Mouse (Mus musculus) lung, postnatal 4 days (tissue): ENCODE results near the gene Plrg1.

Experiments
- DNase-seq, 2 experiments: peaks; one replicate each; pipeline ENCODE4 v3.0.0; 2021

Plrg1 gene

DNA sequence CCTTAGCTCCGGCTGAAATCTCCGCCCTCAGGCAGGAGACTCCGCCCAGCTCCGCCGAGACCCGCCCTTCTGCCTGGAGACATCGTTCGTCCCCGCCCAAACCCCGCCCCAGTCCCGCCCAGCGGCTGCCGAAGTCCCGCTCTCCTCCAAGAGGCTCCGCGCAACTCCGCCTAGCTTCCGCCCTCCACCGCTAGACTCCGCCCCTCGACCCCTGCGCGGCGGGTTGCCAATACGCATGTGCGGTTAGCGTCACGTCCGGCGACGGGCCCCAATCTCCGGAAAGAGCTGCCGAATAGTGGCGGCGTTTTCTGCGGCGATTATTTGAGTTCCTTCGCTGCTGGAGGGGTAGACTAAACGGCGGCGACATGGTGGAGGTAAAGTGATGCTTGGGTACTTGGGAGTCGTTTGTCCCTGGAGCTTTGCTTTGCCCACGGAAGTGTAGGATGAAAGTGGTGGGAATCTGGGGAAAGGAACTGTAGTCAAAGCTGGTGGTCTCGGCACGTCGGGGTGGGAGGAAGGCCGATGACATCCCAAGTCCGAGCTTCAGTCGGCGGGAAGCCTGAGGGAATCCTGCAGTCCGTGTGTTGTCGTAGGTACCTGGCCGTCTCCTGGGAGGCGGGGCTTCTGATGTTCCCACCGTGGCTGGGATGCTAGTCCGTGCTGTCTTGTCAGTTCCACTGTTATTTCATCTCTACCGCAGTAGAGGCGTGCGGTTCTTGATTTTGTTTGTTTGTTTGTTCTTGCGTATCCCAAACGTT lies at the start of gene Plrg1:
Gene Plrg1, plus strand, starts transcription at position 242 of the 758 bp plus-strand sequence.
- DNase-seq: peak; percentile 99

- DNase-seq: no peak
Measured at GRCm38 (mm10) chr3:83007557-83007956, 47.8 kb upstream of the Plrg1 start, which contains the start of gene Fgg. Gene Fgg (plus strand): TSS chr3:83007724.

- no peak for DNase-seq
Measured at GRCm38 (mm10) chr3:83010291-83010690, 45.0 kb upstream of the Plrg1 start.

GRCm38 (mm10) chr3:83011136-83011535 lies 44.2 kb upstream of the Plrg1 start:
- no peak for DNase-seq

DNA sequence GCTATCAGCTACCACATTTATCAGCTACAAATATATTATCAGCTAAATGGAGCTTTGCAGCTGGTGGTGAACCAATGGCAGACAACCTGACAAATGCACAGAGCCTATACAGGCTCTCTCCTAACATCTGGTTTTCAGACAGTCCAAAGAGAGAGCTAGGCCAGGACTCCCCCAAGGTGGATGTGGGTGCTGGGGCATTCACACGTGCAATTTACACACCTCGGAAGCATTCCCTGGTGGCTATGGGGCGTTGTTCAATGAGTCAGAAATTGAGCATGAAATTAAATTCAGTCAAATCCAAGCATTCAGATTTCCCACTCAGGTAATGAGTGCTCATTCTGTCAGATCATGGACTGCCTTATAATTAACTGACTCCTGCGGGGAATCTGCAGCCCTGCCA lies 43.8 kb upstream of the Plrg1 start:
- DNase-seq: no peak

- DNase-seq: no peak
Measured at GRCm38 (mm10) chr3:83012636-83013035, 42.7 kb upstream of the Plrg1 start.

DNA sequence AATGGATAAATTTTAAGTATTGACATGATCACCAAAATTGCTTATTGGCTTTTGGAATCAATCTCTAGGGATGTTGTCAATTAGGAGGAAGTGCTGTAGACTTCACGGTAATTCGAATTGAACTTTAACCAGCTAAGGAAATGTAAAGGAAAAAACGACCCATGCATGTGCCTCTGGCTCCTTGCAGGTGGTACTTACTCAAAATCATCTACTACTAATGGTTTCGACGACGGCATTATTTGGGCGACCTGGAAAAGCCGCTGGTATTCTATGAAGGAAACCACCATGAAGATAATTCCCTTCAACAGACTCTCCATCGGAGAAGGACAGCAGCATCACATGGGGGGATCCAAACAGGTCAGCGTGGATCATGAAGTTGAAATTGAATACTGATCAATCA lies 41.4 kb upstream of the Plrg1 start:
- DNase-seq: no peak

DNA sequence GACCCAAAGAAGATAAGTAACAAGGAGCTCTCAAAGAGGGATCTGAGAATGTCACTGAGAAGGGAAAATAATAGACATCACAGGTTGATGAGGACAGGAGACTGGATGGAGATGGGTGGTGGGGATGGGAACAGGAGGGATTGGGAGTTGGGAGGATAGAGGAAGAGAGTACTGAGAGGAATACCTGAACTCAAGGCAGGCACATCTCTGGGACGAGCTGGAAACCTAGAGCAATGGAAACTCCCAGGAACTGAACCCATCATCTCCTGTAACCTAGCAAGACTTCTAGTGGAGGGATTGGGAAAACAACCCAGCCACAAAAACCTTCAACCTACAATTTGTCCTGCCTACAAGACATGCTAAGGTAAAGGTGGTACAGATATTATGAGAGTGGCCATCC lies 39.1 kb upstream of the Plrg1 start:
- no peak for DNase-seq

GRCm38 (mm10) chr3:83020387-83020786 lies 34.9 kb upstream of the Plrg1 start:
- DNase-seq: no peak

DNA sequence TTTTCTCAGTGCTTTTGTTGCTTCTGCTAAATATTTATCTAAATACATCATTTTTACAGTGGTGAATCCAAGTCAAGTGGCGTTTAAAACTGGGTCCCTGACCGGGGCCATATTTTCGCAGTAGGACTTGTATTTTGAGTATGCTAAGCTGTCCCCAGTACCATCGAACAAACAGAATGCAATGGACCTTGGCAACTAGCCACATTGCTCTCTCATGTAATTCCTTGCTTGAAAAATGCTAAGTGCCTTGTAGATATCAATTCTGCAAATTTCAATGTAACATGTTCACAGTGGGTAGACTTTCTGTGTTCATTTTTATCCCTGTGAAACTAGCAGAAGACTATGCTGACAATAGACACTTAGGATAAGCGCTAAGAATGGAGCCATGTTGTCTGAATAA lies 34.1 kb upstream of the Plrg1 start:
- no peak for DNase-seq

DNA sequence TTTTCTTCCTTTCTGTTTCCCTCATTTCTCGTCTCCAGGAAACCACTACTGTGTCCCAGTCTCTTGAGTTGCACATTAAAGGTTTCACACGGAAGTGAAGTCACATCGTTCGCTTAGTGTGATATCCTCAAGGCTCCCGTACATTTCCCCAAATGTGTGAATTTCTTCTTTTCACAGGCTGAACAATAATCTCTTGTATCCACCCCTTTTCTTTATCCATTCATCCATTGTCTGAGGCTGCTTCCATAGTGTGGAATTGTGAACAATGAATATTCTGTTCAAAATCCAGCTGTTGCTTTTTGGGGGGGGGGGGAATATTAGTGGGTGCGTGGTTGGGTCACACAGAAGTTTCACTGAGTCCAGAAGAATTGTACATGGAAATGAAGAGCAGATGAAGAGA lies 30.3 kb upstream of the Plrg1 start:
- DNase-seq: no peak

DNA sequence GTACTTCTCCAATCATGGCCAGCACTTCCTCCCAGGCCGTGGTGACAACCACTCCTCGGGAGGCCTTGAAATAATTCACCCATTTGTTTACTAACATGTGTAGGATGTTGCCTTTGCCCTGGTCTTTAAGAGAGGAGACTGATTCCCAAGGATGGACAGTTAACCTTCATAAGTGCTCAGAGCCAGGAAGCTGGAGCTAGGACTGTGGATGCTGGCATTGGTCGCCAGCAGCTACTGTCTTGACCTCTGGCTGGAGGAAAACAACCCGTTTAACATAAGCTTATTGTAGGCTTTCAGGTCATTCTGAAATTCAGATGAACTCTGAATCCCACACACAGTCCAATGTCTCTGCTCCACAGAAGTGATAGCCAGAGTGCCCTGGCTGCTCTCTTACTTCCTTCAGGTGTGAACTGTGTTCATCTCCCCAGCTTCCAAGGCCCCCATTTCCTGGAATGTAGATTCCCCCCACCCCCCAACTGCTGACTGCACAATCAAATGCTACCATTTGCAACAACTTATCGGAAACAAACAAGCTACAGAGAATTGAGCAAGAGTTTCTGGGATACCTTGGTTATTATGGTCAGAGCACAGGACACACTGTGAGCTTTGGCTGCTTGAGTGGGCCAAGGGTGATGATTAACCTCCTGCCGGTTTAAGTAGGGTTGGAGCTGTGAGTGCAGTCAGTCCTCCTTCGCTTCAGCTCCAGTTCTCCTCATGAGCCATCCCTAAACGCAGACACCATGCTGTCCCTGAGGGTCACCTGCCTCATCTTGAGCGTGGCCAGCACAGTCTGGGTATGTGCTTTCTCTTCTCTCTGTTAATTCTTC lies 29.6 kb upstream of the Plrg1 start, which contains the start of gene Fga:
Gene Fga, plus strand, starts transcription at position 602 of the 827 bp plus-strand sequence.
- DNase-seq: no peak

DNA sequence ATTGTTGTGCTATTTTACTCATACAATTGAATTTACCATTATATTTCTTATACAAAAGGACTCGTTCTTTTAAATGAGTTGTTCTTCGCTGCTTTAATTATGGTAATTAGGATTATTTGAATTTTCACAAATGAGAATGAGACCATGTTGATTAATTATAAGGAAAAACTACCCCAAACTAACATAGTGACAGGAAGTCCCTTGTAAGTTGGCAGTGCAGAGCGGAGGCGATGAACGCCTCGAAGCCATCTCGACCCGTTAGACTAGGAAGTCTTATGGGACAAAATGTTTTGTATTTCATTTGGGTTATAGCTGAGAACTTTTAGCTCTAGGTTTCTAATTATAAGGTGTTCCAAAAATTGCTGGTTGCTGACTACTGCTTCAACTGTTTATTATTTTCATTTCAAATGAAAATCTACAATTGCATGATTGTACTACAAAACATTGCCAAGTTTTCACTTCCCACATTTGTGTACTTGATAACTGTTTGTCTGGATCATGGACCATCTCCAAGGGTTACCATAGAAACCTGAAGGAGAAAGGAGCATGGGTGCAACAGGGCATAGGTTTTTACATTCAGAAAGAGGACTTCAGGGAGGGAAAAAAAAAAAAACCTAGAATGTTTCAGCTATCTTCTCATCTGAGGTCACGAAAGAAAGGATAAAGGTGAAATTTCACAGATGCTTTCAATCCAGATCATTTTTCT lies 27.6 kb upstream of the Plrg1 start:
- DNase-seq: no peak

- DNase-seq: no peak
Measured at GRCm38 (mm10) chr3:83030331-83030730, 25.0 kb upstream of the Plrg1 start.

DNA sequence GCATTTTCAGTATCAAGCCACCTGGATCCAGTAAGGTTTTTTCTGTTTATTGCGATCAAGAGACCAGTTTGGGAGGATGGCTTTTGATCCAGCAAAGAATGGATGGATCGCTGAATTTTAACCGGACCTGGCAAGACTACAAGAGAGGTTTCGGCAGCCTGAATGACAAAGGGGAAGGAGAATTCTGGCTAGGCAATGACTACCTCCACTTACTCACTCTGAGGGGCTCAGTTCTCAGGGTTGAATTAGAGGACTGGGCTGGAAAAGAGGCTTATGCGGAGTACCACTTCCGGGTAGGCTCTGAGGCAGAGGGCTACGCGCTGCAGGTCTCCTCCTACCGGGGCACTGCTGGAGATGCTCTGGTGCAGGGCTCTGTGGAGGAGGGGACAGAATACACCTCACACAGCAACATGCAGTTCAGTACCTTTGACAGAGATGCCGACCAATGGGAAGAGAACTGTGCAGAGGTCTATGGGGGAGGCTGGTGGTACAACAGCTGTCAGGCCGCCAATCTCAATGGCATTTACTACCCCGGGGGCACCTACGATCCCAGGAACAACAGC lies 22.5 kb upstream of the Plrg1 start:
- no peak for DNase-seq

GRCm38 (mm10) chr3:83033801-83034200 lies 21.5 kb upstream of the Plrg1 start:
- no peak for DNase-seq

DNA sequence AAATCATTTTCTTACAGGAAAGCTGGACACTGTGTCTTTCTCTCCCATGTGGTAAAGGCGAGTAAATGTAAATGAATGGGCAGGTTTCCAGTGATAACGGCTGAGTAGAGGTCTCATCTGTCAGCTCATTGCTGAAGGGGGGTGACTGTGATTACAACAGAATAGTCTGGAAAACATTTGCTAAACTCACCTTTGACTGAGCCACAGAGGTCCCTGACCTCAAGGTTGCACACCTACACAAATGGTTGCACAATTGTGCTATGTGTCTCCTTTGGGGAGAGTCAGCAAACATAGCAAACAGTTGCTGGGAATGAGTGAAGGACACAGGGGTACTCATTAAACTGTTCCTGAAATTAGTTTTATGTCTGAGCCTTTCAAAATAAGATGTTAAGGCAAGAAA lies 16.5 kb upstream of the Plrg1 start:
- DNase-seq: no peak

DNA sequence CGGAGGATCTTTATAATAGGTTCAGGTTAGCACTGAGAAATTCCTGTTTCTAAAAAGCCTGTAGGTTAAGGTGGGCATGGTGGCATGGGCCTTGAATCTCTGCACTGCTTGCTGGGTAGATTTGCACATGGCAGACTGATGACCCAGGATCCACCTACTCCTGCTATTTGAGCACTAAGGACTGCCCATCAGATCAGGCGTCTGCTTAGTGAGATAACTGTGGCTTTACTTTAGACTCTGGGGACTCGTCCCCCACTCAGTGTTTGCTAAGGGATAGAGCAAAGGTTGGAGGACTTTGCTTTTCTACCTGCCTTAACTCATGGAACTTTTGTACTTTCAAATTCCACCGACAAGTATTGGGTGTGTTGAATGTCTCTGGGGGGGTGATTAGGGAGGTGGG lies 15.7 kb upstream of the Plrg1 start:
- DNase-seq: no peak

GRCm38 (mm10) chr3:83042451-83042850 lies 12.9 kb upstream of the Plrg1 start:
- DNase-seq: no peak

DNA sequence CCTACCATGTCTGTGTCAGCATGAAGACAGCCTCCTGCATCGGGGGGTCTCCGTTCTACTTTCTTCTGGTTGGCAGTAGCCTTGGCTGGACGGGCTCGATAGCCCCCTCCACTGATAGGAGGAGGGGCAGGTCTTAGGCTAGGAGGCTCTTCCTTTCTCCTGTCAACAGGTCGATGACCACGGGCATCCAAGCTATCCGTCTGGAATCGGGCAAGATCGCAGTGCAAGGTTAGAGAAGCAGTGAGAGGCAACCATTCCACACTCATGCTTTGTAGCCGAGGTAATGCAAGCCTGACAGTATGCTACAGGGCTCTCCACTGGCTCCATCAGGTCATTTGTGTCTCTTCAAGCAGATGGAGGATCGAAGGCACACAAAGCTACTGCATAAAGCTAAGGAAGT lies 8.7 kb upstream of the Plrg1 start:
- no peak for DNase-seq

DNA sequence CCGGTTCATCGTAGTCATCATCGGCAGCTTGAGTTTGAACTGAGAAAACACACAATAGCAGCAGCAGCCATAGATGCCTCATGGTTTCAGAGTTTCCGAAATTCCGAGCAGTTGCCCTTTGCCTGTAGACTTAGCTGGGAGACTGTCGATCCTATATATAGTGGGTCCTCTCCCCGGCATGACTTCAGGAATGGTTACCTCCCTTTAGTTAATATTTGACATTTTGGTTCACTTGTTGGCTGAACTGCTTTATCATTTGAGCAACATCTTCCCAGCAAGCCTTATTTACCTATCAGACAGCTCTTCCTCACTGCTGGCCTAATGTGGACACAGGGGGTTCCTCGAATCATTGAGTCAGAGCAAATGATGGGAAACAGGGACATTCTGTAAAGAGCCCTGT lies 5.6 kb upstream of the Plrg1 start, which contains the start of gene Fgb:
Gene Fgb, minus strand, starts transcription at position 184 of the 400 bp plus-strand sequence.
- no peak for DNase-seq

DNA sequence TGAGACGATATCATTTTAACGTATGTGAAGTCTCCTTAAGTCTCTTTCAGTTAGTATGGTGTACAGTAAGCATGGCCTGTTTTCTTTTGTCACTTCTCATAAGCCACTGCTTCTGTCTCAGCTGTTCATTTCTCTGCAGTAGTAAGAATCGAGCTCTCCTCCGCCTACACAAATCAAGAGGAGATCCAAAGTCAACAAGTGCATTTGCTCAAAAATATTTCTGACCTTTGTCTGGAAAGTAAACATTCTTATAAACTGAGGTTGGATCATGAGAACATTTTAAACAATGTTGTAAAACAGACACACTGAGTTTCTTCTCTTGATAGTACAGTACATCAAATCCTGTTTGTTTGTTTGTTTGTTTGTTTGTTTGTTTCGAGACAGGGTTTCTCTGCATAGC lies 4.7 kb upstream of the Plrg1 start:
- no peak for DNase-seq

GRCm38 (mm10) chr3:83052102-83052501 lies 3.2 kb upstream of the Plrg1 start:
- no peak for DNase-seq
